Mouse (Mus musculus) myocyte (in vitro differentiated cells): ENCODE measurements around the gene Hsdl2. TPM values are rescaled to one million over a fixed set of nuclear protein-coding genes. Genes with fewer than 3 reads are reported as not detected.

ENCODE experiments used
- H3K27me3 ChIP-seq: one replicate; pipeline ENCODE4 v1.6.1; 2011; ENCODE audit not compliant: control insufficient read depth, insufficient read depth, insufficient read length
- H3K36me3 ChIP-seq: one replicate; pipeline ENCODE4 v1.6.1; 2011; ENCODE audit not compliant: control insufficient read depth, insufficient read depth
- H3K4me2 ChIP-seq: one replicate; pipeline ENCODE4 v1.6.1; 2011; ENCODE audit warnings: low read depth, control low read depth
- H3K4me3 ChIP-seq: one replicate; pipeline ENCODE4 v1.5.1; 2011; ENCODE audit warnings: mild to moderate bottlenecking, control low read depth, moderate library complexity
- H3K79me2 ChIP-seq: one replicate; pipeline ENCODE4 v1.6.1; 2011; ENCODE audit not compliant: control insufficient read depth, insufficient read depth
- H3ac ChIP-seq: one replicate; pipeline ENCODE4 v1.6.1; 2011; ENCODE audit not compliant: control insufficient read depth, insufficient read length
- CEBPB ChIP-seq: IDR thresholded peaks from 2 replicates; pipeline ENCODE4 v1.6.1; 2011; ENCODE audit warnings: mild to moderate bottlenecking, moderate library complexity; ENCODE audit not compliant: poor library complexity, insufficient read depth, severe bottlenecking
- E2F4 ChIP-seq: IDR thresholded peaks from one replicate; pipeline ENCODE4 v1.6.1; 2011; ENCODE audit warnings: mild to moderate bottlenecking, control low read depth, moderate library complexity; ENCODE audit not compliant: insufficient read depth
- MAX ChIP-seq: IDR thresholded peaks from one replicate; pipeline ENCODE4 v1.6.1; 2011; ENCODE audit warnings: low read depth, mild to moderate bottlenecking, control low read depth
- MYOD1 ChIP-seq, 3 experiments: IDR thresholded peaks; one replicate each; pipeline ENCODE4 v1.6.1; 2011; ENCODE audit warnings: control low read depth in 2 of 3, low read depth in 2 of 3, mild to moderate bottlenecking in 2 of 3, moderate library complexity in 1 of 3; ENCODE audit not compliant: insufficient read length in 2 of 3, control insufficient read depth in 1 of 3
- MYOG ChIP-seq, 3 experiments: IDR thresholded peaks; one replicate each; pipeline ENCODE4 v1.6.1; 2011; ENCODE audit warnings: control low read depth in 2 of 3, low read depth in 2 of 3, mild to moderate bottlenecking in 2 of 3; ENCODE audit not compliant: insufficient read length in 2 of 3, control insufficient read depth in 1 of 3, insufficient read depth in 1 of 3
- POLR2A ChIP-seq: IDR thresholded peaks from one replicate; pipeline ENCODE4 v1.6.1; 2011; ENCODE audit warnings: low read depth, mild to moderate bottlenecking, control low read depth, moderate library complexity; ENCODE audit not compliant: insufficient read length
- POLR2AphosphoS2 ChIP-seq: IDR thresholded peaks from one replicate; pipeline ENCODE4 v1.6.1; 2011; ENCODE audit warnings: low read depth, control low read depth; ENCODE audit not compliant: insufficient read length
- REST ChIP-seq: IDR thresholded peaks from one replicate; pipeline ENCODE4 v1.6.1; 2011; ENCODE audit warnings: mild to moderate bottlenecking, control low read depth, moderate library complexity; ENCODE audit not compliant: insufficient read depth, insufficient read length
- SRF ChIP-seq: IDR thresholded peaks from one replicate; pipeline ENCODE4 v1.6.1; 2011; ENCODE audit warnings: low read depth; ENCODE audit not compliant: control insufficient read depth, insufficient read length
- TCF12 ChIP-seq: IDR thresholded peaks from one replicate; pipeline ENCODE4 v1.6.1; 2011; ENCODE audit warnings: mild to moderate bottlenecking, control low read depth; ENCODE audit not compliant: poor library complexity, insufficient read depth, severe bottlenecking
- TCF3 ChIP-seq: IDR thresholded peaks from one replicate; pipeline ENCODE4 v1.6.1; 2011; ENCODE audit warnings: low read depth, control low read depth; ENCODE audit not compliant: insufficient read length
- USF1 ChIP-seq: IDR thresholded peaks from one replicate; pipeline ENCODE4 v1.6.1; 2011; ENCODE audit warnings: low read depth, mild to moderate bottlenecking, control low read depth, moderate library complexity
- polyA plus RNA-seq: library from polyadenylated mRNA; unstranded; fragments of >200 nt; fragmentation: generic; extraction: Trizol; gene quantifications from one replicate; pipeline ENCODE4 v1.2.1, GENCODE M21; 2012; ENCODE audit warnings: missing spikeins

Gene Hsdl2
- polyA plus RNA-seq, 1 experiment: 9.5 TPM

- Histone ChIP-seq H3K36me3 (no peaks in the 10 kb centered on the region), H3K27me3 (no peaks in the 10 kb centered on the region), H3K79me2 (no peaks in the 10 kb centered on the region), H3K4me3 (no peak overlapping the region), H3K4me2 (no peak overlapping the region), H3ac (no peak overlapping the region)
- no peak for TF ChIP-seq E2F4
- no peak for TF ChIP-seq REST
- no peak for TF ChIP-seq USF1
- no peak for TF ChIP-seq MAX
- no peak for TF ChIP-seq TCF12
- TF ChIP-seq SRF: no peak
- TF ChIP-seq CEBPB: no peak
- no peak for TF ChIP-seq MYOD1 (IDR thresholded peaks at IDR 0.05; ENCODE audit: control insufficient read depth in 1 of 3, insufficient read length in 2 of 3, low read depth in 2 of 3)
- no peak for TF ChIP-seq POLR2AphosphoS2
- TF ChIP-seq POLR2A: no peak
- TF ChIP-seq MYOG (IDR thresholded peaks at IDR 0.05; ENCODE audit: control insufficient read depth in 1 of 3, insufficient read depth in 1 of 3, insufficient read length in 2 of 3, low read depth in 2 of 3): no peak
- TF ChIP-seq TCF3: no peak
These were observed 70.9 kb downstream of the Hsdl2 start for GRCm38 (mm10) chr4:59652166-59652681.

DNA sequence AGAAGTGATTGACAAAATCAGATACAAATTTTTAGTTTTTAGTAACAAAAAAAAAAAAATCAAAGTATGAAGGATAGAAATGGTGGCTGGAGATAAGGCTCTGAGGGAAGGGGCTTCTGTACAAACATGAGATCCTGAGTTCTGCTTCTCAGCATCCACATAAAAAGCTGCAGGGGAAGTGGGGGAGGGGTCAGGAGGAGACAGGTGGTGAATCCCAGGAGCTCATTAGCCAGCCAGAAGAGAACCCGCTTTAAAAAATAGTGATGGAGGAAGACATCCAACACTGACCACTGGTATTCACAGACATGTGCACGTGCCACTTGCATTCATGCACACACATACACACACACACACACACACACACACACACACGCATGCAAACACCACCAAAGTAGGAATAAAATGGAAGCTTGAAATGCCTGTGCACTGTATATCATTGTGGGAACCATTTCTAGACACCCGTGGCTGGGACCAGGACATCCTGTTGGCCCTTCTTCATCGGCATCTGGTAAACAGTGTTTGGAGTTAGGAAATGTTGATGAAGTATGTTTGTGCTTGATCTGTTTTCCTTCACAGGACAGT, 74.8 kb downstream of the Hsdl2 start:
- no peaks in the 10 kb centered on the region for H3K79me2 ChIP-seq
- H3K4me2 ChIP-seq: no peak overlapping the region
- H3K27me3 ChIP-seq: no peaks in the 10 kb centered on the region
- H3K36me3 ChIP-seq: no peaks in the 10 kb centered on the region
- TF ChIP-seq TCF3: no peak
- TF ChIP-seq E2F4: no peak
- TF ChIP-seq POLR2AphosphoS2: no peak
- TF ChIP-seq MYOD1 (IDR thresholded peaks at IDR 0.05; ENCODE audit: control insufficient read depth in 1 of 3, insufficient read length in 2 of 3, low read depth in 2 of 3): no peak
- no peak for TF ChIP-seq USF1
- no peak for TF ChIP-seq POLR2A
- TF ChIP-seq MYOG (IDR thresholded peaks at IDR 0.05; ENCODE audit: control insufficient read depth in 1 of 3, insufficient read depth in 1 of 3, insufficient read length in 2 of 3, low read depth in 2 of 3): no peak
- no peak for TF ChIP-seq CEBPB
- no peak for TF ChIP-seq MAX
- no peak for TF ChIP-seq TCF12
- no peak for TF ChIP-seq REST
- no peak for TF ChIP-seq SRF
- no peak overlapping the region for H3ac ChIP-seq
- H3K4me3 ChIP-seq: no peak overlapping the region

GRCm38 (mm10) chr4:59662163-59662562, 80.8 kb downstream of the Hsdl2 start:
- H3K4me2 ChIP-seq: no peak overlapping the region
- no peaks in the 10 kb centered on the region for H3K27me3 ChIP-seq
- TF ChIP-seq TCF12 (no peak), MYOG (IDR thresholded peaks at IDR 0.05; ENCODE audit: control insufficient read depth in 1 of 3, insufficient read depth in 1 of 3, insufficient read length in 2 of 3, low read depth in 2 of 3) (no peak), POLR2AphosphoS2 (no peak), USF1 (no peak), SRF (no peak), POLR2A (no peak), E2F4 (no peak)
- no peaks in the 10 kb centered on the region for H3K36me3 ChIP-seq
- no peaks in the 10 kb centered on the region for H3K79me2 ChIP-seq
- H3K4me3 ChIP-seq: no peak overlapping the region
- H3ac ChIP-seq: no peak overlapping the region

DNA sequence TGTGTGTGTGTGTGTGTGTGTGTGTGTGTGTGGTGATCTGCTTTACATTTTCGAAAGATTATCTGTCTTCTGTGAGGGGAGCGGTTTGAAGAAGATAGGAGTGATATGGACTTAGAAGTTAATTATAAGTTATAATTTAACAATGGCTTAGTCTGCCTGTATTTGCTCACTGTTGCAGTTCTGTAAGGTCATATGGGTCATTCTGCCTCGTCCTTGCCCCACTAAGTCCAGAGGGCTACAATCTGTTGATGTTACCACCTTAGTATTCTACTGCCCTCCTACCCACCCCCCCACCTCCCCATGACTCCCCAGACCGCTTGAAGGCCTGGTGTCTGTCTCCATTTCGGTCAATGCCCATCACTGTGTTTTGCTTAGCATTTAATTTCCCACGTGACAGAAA, 82.1 kb downstream of the Hsdl2 start:
- H3K4me3 ChIP-seq: no peak overlapping the region
- H3K79me2 ChIP-seq: no peaks in the 10 kb centered on the region
- no peak overlapping the region for H3ac ChIP-seq
- H3K4me2 ChIP-seq: no peak overlapping the region
- H3K27me3 ChIP-seq: no peaks in the 10 kb centered on the region
- TF ChIP-seq E2F4: no peak
- H3K36me3 ChIP-seq: no peaks in the 10 kb centered on the region

DNA sequence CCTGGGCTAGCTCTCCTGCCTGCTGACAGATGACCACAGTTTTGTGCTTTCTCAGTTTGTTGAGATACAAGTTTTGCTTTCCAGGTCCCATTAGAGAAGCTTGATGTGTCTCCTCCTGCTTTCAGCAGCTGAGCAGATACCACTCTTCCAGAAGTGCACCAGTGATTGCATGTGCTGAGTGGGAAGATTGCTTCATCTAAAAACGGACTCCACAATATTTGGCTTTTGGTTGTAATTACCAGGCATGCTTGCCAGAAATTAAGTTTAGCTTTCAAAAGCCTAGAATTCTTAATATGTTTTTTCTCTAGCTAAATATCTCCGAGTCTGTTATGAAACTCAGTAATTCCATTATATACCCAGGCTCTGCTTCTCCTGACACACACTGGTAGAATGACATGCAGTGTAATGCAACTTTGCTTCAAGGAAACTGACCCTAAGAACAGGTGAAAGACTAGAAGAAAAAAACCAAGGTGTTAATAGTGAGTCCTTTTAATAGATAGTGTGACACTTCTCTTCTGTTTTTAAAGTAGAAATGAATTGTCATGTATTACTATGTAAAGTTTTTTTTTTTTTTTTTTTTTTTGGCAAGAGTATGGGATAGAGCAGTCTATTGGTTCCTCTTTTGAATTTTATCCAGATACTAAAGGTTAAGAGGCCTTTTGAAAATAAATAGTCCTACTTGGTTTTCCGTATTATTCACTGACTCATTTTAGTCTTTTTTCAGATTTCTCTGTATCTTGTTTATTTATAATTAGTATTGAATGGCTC, 85.4 kb downstream of the Hsdl2 start:
- H3K79me2 ChIP-seq: no peaks in the 10 kb centered on the region
- no peak overlapping the region for H3K4me3 ChIP-seq
- no peaks in the 10 kb centered on the region for H3K27me3 ChIP-seq
- H3K36me3 ChIP-seq: no peaks in the 10 kb centered on the region
- no peak overlapping the region for H3K4me2 ChIP-seq
- H3ac ChIP-seq: no peak overlapping the region
- no peak for TF ChIP-seq SRF
- TF ChIP-seq TCF12: no peak
- no peak for TF ChIP-seq MAX
- no peak for TF ChIP-seq CEBPB
- TF ChIP-seq USF1: no peak
- no peak for TF ChIP-seq E2F4
- no peak for TF ChIP-seq TCF3
- no peak for TF ChIP-seq MYOG (IDR thresholded peaks at IDR 0.05; ENCODE audit: control insufficient read depth in 1 of 3, insufficient read depth in 1 of 3, insufficient read length in 2 of 3, low read depth in 2 of 3)
- no peak for TF ChIP-seq POLR2AphosphoS2
- no peak for TF ChIP-seq MYOD1 (IDR thresholded peaks at IDR 0.05; ENCODE audit: control insufficient read depth in 1 of 3, insufficient read length in 2 of 3, low read depth in 2 of 3)
- no peak for TF ChIP-seq REST
- TF ChIP-seq POLR2A: no peak
